Mouse (Mus musculus): Measurements from ENCODE around the gene Rcbtb1.

DNA sequence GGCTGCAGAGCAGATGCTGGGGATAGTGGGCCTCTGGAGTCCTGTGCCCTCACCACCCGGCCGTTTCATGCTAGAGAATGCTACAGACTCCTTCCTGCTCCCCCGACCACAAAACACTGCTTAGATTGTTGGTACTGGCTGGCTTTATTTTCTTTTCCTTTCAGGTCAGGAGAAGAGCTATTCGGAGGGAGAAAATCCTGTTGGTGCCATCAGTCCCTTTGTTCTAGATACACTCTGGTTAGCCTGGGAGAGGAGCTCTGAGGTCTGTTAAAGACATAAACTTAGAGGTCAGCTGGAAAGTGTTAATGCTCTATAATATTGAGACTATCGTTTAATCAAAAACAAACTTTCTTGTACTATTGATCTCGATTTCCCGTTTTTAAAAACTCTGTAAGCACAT lies 4.5 kb downstream of the Rcbtb1 start:
- TF ChIP-seq POLR2A (IDR thresholded peaks at IDR 0.05; ENCODE audit: extremely low read depth, insufficient read depth, low read length) (no peak), CTCF (IDR thresholded peaks at IDR 0.05; ENCODE audit: low read depth, low read length) (no peak)
